Mouse (Mus musculus): ENCODE results near the gene Decr2.

The Decr2 gene

GRCm38 (mm10) chr17:26113181-26113948 is 23.2 kb upstream of the Decr2 start, which contains the start of gene Tmem8:
Gene Tmem8 (plus strand): TSS chr17:26113299.
- peak; percentile 68 for DNase-seq (ENCODE audit: low read depth)

- no peak for DNase-seq (ENCODE audit: low read depth)
Observed at GRCm38 (mm10) chr17:26112751-26113150, 22.6 kb upstream of the Decr2 start.

GRCm38 (mm10) chr17:26111722-26112121 is 21.6 kb upstream of the Decr2 start:
- no peak for DNase-seq (ENCODE audit: low read depth)

GRCm38 (mm10) chr17:26111024-26111423 is 20.9 kb upstream of the Decr2 start:
- DNase-seq (ENCODE audit: low read depth): no peak

- no peak for DNase-seq (ENCODE audit: low read depth)
Observed at GRCm38 (mm10) chr17:26110156-26110555, 20.0 kb upstream of the Decr2 start.

- no peak for DNase-seq (ENCODE audit: low read depth)
Observed at GRCm38 (mm10) chr17:26105619-26106018, 15.5 kb upstream of the Decr2 start.

- DNase-seq (ENCODE audit: low read depth): peak; percentile 68
Observed at GRCm38 (mm10) chr17:26101478-26101877, 11.3 kb upstream of the Decr2 start.

GRCm38 (mm10) chr17:26100166-26100565 is 10.0 kb upstream of the Decr2 start:
- no peak for DNase-seq (ENCODE audit: low read depth)

GRCm38 (mm10) chr17:26099316-26099715 is 9.2 kb upstream of the Decr2 start:
- peak; percentile 77 for DNase-seq (ENCODE audit: low read depth)

- DNase-seq (ENCODE audit: low read depth): no peak
Observed at GRCm38 (mm10) chr17:26098461-26098860, 8.3 kb upstream of the Decr2 start.

GRCm38 (mm10) chr17:26095121-26095740 is 5.1 kb upstream of the Decr2 start, which contains the start of gene Nme4:
Gene Nme4 (minus strand): TSS chr17:26095602.
- peak; percentile 47 for DNase-seq (ENCODE audit: low read depth)

GRCm38 (mm10) chr17:26094531-26095110 is 4.5 kb upstream of the Decr2 start:
- no peak for DNase-seq (ENCODE audit: low read depth)

- DNase-seq (ENCODE audit: low read depth): no peak
Observed at GRCm38 (mm10) chr17:26087059-26087564, 3.0 kb downstream of the Decr2 start.

- no peak for DNase-seq (ENCODE audit: low read depth)
Observed at GRCm38 (mm10) chr17:26080867-26081266, 9.3 kb downstream of the Decr2 start.

- DNase-seq (ENCODE audit: low read depth): no peak
Observed at GRCm38 (mm10) chr17:26078851-26079250, 11.3 kb downstream of the Decr2 start.

GRCm38 (mm10) chr17:26075246-26075645 is 14.9 kb downstream of the Decr2 start:
- no peak for DNase-seq (ENCODE audit: low read depth)

- DNase-seq (ENCODE audit: low read depth): no peak
Observed at GRCm38 (mm10) chr17:26070136-26070535, 20.0 kb downstream of the Decr2 start.

- DNase-seq (ENCODE audit: low read depth): peak; percentile 88
Observed at GRCm38 (mm10) chr17:26068831-26069739, 21.1 kb downstream of the Decr2 start, which contains the start of gene Rab11fip3. Gene Rab11fip3 (minus strand): TSS chr17:26069555.

- no peak for DNase-seq (ENCODE audit: low read depth)
Observed at GRCm38 (mm10) chr17:26068024-26068830, 21.9 kb downstream of the Decr2 start.

GRCm38 (mm10) chr17:26066488-26067020 is 23.6 kb downstream of the Decr2 start:
- DNase-seq (ENCODE audit: low read depth): peak; percentile 39

GRCm38 (mm10) chr17:26064916-26065315 is 25.2 kb downstream of the Decr2 start:
- DNase-seq (ENCODE audit: low read depth): no peak

All from 416B (cell line).